Mouse (Mus musculus) heart, adult 2 months (tissue): ENCODE results near the gene Sypl2. TPM values are rescaled to one million over a fixed set of nuclear protein-coding genes. Genes with fewer than 3 reads are reported as not detected.
A peak's percentile ranks its signal among the peaks of the same experiment; 100 is the strongest.

Experiments
- DNase-seq, 2 experiments: peaks; one replicate each; pipeline ENCODE4 v3.0.0; 2021
- H3K27ac ChIP-seq: fragments of 200-600 bp; 2 replicates; pipeline ENCODE4 v1.8.1; 2022
- H3K27me3 ChIP-seq: fragments of 200-500 bp; 2 replicates; pipeline ENCODE4 v1.6.1; 2012; ENCODE audit warnings: mild to moderate bottlenecking, low read length, inconsistent platforms, mixed read lengths; ENCODE audit not compliant: control insufficient read depth, insufficient read depth
- H3K36me3 ChIP-seq: fragments of 200-500 bp; 2 replicates; pipeline ENCODE4 v1.6.1; 2012; ENCODE audit warnings: low read length, inconsistent platforms; ENCODE audit not compliant: control insufficient read depth, insufficient read depth
- H3K4me1 ChIP-seq: fragments of 200-500 bp; 2 replicates; pipeline ENCODE4 v1.6.1; 2011; ENCODE audit warnings: low read length; ENCODE audit not compliant: control insufficient read depth, insufficient read depth
- H3K4me3 ChIP-seq: fragments of 200-600 bp; 2 replicates; pipeline ENCODE4 v1.8.1; 2022
- H3K79me2 ChIP-seq: fragments of 200-500 bp; replicated peaks from 2 replicates; pipeline ENCODE4 v1.6.1; 2012; ENCODE audit warnings: mild to moderate bottlenecking, inconsistent platforms, low read length, moderate library complexity, mixed read lengths; ENCODE audit not compliant: control insufficient read depth, insufficient read depth
- H3K9ac ChIP-seq: fragments of 200-500 bp; 2 replicates; pipeline ENCODE4 v1.6.1; 2012; ENCODE audit warnings: low read depth, mild to moderate bottlenecking, control low read depth, inconsistent platforms, low read length, mixed read lengths
- CTCF ChIP-seq: fragments of 200-600 bp; IDR thresholded peaks from 2 replicates; pipeline ENCODE4 v1.8.1; 2022; ENCODE audit warnings: antibody characterized with exemption, mild to moderate bottlenecking, moderate library complexity
- EP300 ChIP-seq: fragments of 200-500 bp; IDR thresholded peaks from 2 replicates; pipeline ENCODE4 v1.6.1; 2011; ENCODE audit warnings: low read depth, low read length, control low read depth; ENCODE audit not compliant: insufficient read depth
- POLR2A ChIP-seq: fragments of 200-500 bp; IDR thresholded peaks from 2 replicates; pipeline ENCODE4 v1.6.1; 2011; ENCODE audit warnings: mild to moderate bottlenecking, low read depth, low read length, control low read depth; ENCODE audit not compliant: insufficient read depth
- WGBS: fragments of 180-500 bp; shearing (Covaris S2); methylation state at CpG from one replicate; pipeline ENCODE4 v1.1.7; 2018; 5-methylcytosine and 5-hydroxymethylcytosine counted together
- intact Hi-C: fragments of 180-260 bp; cut with DNase I; formaldehyde crosslinking; loops from one replicate; pipeline ENCODE4 v1.15.1; 2025
- long read RNA-seq: library from polyadenylated mRNA; stranded (forward); transcript quantifications from one replicate; pipeline ENCODE4 v2.0.0, GENCODE M21; 2021
- polyA plus RNA-seq: library from polyadenylated mRNA; depleted of rRNA; stranded (reverse); fragments of >200 nt; gene quantifications from 2 replicates; pipeline ENCODE4 v1.2.3, GENCODE M21; 2012; rRNA removed
- total RNA-seq, 2 experiments: library from RNA; stranded (reverse); gene quantifications; 2 replicates each; pipeline ENCODE4 v1.2.3; 2021

The Sypl2 gene
- 1 to 10 TPM in 1 of 2 experiments, under 1 TPM in 1; 0.77 to 1.2 TPM for total RNA-seq
- 0.44 and 0.64 TPM in 2 replicates for polyA plus RNA-seq
- long read RNA-seq, full-length matches to known transcripts: 2 of 2 reads
- long read RNA-seq, partial matches to known transcripts: 0 of 2 reads
- long read RNA-seq, other reads (novel, unspliced or antisense): 0 of 2 reads

GRCm38 (mm10) chr3:108226558-108227350 is at the start of gene Sypl2:
Gene Sypl2 (minus strand): TSS chr3:108226648.
- H3K79me2 ChIP-seq: no peaks in the 10 kb centered on the region
- WGBS: 11% methylated on average over 43 of the region's 44 CpGs
- no peak for TF ChIP-seq EP300
- TF ChIP-seq POLR2A: no peak
- no peak for TF ChIP-seq CTCF
- peak; percentile 54 to 63 for DNase-seq
- peak within 1 kb of the TSS; percentile 48 for H3K9ac ChIP-seq
- H3K27ac ChIP-seq: no peak within 1 kb of the TSS
- H3K4me1 ChIP-seq: no peaks in the 10 kb centered on the region
- H3K27me3 ChIP-seq: peaks cover 10% of the 10 kb centered on the region
- peak within 1 kb of the TSS; percentile 42 for H3K4me3 ChIP-seq
- H3K36me3 ChIP-seq: no peaks in the 10 kb centered on the region
- intact Hi-C loops: no loop called here

GRCm38 (mm10) chr3:108259319-108259718 is 32.9 kb upstream of the Sypl2 start:
- peaks cover 2% of the 10 kb centered on the region for H3K4me1 ChIP-seq
- no peaks in the 10 kb centered on the region for H3K27me3 ChIP-seq
- H3K36me3 ChIP-seq: peaks cover 5% of the 10 kb centered on the region
- intact Hi-C loops: loop anchor here (5.0 kb wide), 1 partner anchor 47 kb away; the partner anchor contains the start of gene Atxn7l2
- WGBS: 45% methylated on average over 3 of the region's 3 CpGs
- no peak for TF ChIP-seq CTCF
- H3K27ac ChIP-seq: no peak overlapping the region
- DNase-seq: no peak
- peaks cover 3% of the 10 kb centered on the region; the same call in 1 of the 2 replicates for H3K79me2 ChIP-seq
- H3K9ac ChIP-seq: no peak overlapping the region
- no peak overlapping the region for H3K4me3 ChIP-seq

GRCm38 (mm10) chr3:108257831-108258500 is 31.5 kb upstream of the Sypl2 start:
- peaks cover 2% of the 10 kb centered on the region for H3K4me1 ChIP-seq
- TF ChIP-seq EP300 (no peak), CTCF (no peak), POLR2A (no peak)
- intact Hi-C loops: loop anchor here (5.0 kb wide), 1 partner anchor 46 kb away; the partner anchor contains the start of gene Atxn7l2
- WGBS: 29% methylated on average over 3 of the region's 3 CpGs
- no peak overlapping the region; the same call in 1 of the 2 replicates for H3K9ac ChIP-seq
- peaks cover 5% of the 10 kb centered on the region for H3K36me3 ChIP-seq
- no peak for DNase-seq
- peak overlapping the region; percentile 68 for H3K4me3 ChIP-seq
- peaks cover 3% of the 10 kb centered on the region; the same call in 1 of the 2 replicates for H3K79me2 ChIP-seq
- H3K27ac ChIP-seq: peak overlapping the region; percentile 67
- H3K27me3 ChIP-seq: no peaks in the 10 kb centered on the region

- peak within 1 kb of the TSS; percentile 79 for H3K9ac ChIP-seq
- WGBS: under 1% methylated on average over 79 of the region's 79 CpGs
Observed at GRCm38 (mm10) chr3:108256719-108257637, 30.5 kb upstream of the Sypl2 start, which contains the start of gene Psma5. Gene Psma5 (plus strand): TSS chr3:108256926.

GRCm38 (mm10) chr3:108246857-108247256 is 20.4 kb upstream of the Sypl2 start:
- H3K27ac ChIP-seq: no peak overlapping the region
- H3K9ac ChIP-seq: no peak overlapping the region
- intact Hi-C loops: no loop called here
- H3K4me1 ChIP-seq: no peaks in the 10 kb centered on the region
- no peak overlapping the region for H3K4me3 ChIP-seq
- DNase-seq: no peak
- H3K79me2 ChIP-seq: no peaks in the 10 kb centered on the region
- no peak for TF ChIP-seq EP300
- H3K27me3 ChIP-seq: no peaks in the 10 kb centered on the region
- H3K36me3 ChIP-seq: no peaks in the 10 kb centered on the region
- 68% methylated on average over 2 of the region's 2 CpGs for WGBS

More at GRCm38 (mm10) chr3:108256719-108257637, 30.5 kb upstream of the Sypl2 start, which contains the start of gene Psma5:
- peaks cover 5% of the 10 kb centered on the region for H3K36me3 ChIP-seq
- H3K27ac ChIP-seq: peak within 1 kb of the TSS; percentile 67
- intact Hi-C loops: loop anchor here (5.0 kb wide), 1 partner anchor 45 kb away; the partner anchor contains the start of gene Atxn7l2
- peak; percentile 89 to 95 for DNase-seq
- peaks cover 3% of the 10 kb centered on the region; the same call in 1 of the 2 replicates for H3K79me2 ChIP-seq
- TF ChIP-seq POLR2A (peak; percentile 70), EP300 (no peak)
- H3K4me1 ChIP-seq: peaks cover 2% of the 10 kb centered on the region
- H3K27me3 ChIP-seq: no peaks in the 10 kb centered on the region
- peak within 1 kb of the TSS; percentile 68 for H3K4me3 ChIP-seq
